Mouse (Mus musculus) forebrain, embryonic 14.5 days (tissue): Measurements from ENCODE around the gene Armcx1. TPM values are rescaled to one million over a fixed set of nuclear protein-coding genes. Genes with fewer than 3 reads are reported as not detected.

Source experiments
- ATAC-seq: fragments of 200-750 bp; cut with Nextera tagmentation; 2 replicates; pipeline ENCODE4 v1.8.0; 2017; ENCODE audit warnings: mild to moderate bottlenecking, moderate library complexity
- DNase-seq: peaks from one replicate; pipeline ENCODE4 v3.0.0-alpha.2; 2015; ENCODE audit warnings: low spot score
- H3K27ac ChIP-seq: fragments of 300-500 bp; sonication (generic); 2 replicates; pipeline ENCODE4 v1.5.1; 2014; ENCODE audit warnings: low read depth, mild to moderate bottlenecking, control low read depth, low read length, moderate library complexity
- H3K27me3 ChIP-seq: fragments of 300-500 bp; sonication (generic); replicated peaks from 2 replicates; pipeline ENCODE4 v1.6.1; 2014; ENCODE audit warnings: low read length, control low read depth, mixed read lengths; ENCODE audit not compliant: control insufficient read depth, insufficient read depth
- H3K36me3 ChIP-seq: fragments of 300-500 bp; sonication (generic); 2 replicates; pipeline ENCODE4 v1.6.1; 2014; ENCODE audit warnings: low read length, control low read depth; ENCODE audit not compliant: control insufficient read depth, insufficient read depth
- H3K4me1 ChIP-seq: fragments of 300-500 bp; sonication (generic); 2 replicates; pipeline ENCODE4 v1.6.1; 2014; ENCODE audit warnings: antibody characterized with exemption, low read length, control low read depth; ENCODE audit not compliant: control insufficient read depth, insufficient read depth
- H3K4me2 ChIP-seq: fragments of 300-500 bp; sonication (generic); 2 replicates; pipeline ENCODE4 v1.6.1; 2014; ENCODE audit warnings: mild to moderate bottlenecking, control low read depth, low read length
- H3K4me3 ChIP-seq: fragments of 300-500 bp; sonication (generic); 2 replicates; pipeline ENCODE4 v1.5.1; 2014; ENCODE audit warnings: low read depth, low read length, control low read depth
- H3K9ac ChIP-seq: fragments of 300-500 bp; sonication (generic); 2 replicates; pipeline ENCODE4 v1.6.1; 2014; ENCODE audit warnings: mild to moderate bottlenecking, low read length, control low read depth, moderate library complexity
- H3K9me3 ChIP-seq: fragments of 300-500 bp; sonication (generic); replicated peaks from 2 replicates; pipeline ENCODE4 v1.6.1; 2016; ENCODE audit warnings: low read length, control low read depth, mixed read lengths; ENCODE audit not compliant: control insufficient read depth
- WGBS: fragments of 180-500 bp; shearing (Covaris S2); extraction: QIAGEN DNeasy Blood & Tissue Kit; methylation state at CpG from one replicate; pipeline ENCODE4 v1.1.7; 2014; 5-methylcytosine and 5-hydroxymethylcytosine counted together
- polyA plus RNA-seq: library from polyadenylated mRNA; unstranded; fragments of >200 nt; fragmentation: Nextera tagmentation; extraction: Ambion mirVana; gene quantifications from 2 replicates; pipeline ENCODE4 v1.2.1, GENCODE M21; 2014

Armcx1 gene
- 37.0 and 53.3 TPM in 2 replicates for polyA plus RNA-seq

GRCm38 (mm10) chrX:134717752-134718308, at the start of gene Armcx1:
Gene Armcx1 (plus strand): TSS chrX:134717963.
- peak within 1 kb of the TSS; percentile 47 for H3K4me2 ChIP-seq
- H3K4me3 ChIP-seq, result peak within 1 kb of the TSS; percentile 49
- WGBS, result 26% methylated on average over 16 of the region's 16 CpGs
- H3K4me1 ChIP-seq, result no peaks in the 10 kb centered on the region
- peak within 1 kb of the TSS; percentile 93 for H3K27ac ChIP-seq
- H3K27me3 ChIP-seq, result 0 out of 2 replicates have a peak, but pooled peaks cover 3% of the 10 kb centered on the region
- peaks cover 11% of the 10 kb centered on the region; the same call in 1 of the 2 replicates for H3K36me3 ChIP-seq
- peak; percentile 90 for DNase-seq
- H3K9ac ChIP-seq, result peak within 1 kb of the TSS; percentile 77
- H3K9me3 ChIP-seq, result no peaks in the 10 kb centered on the region
- ATAC-seq, result peak; percentile 97

GRCm38 (mm10) chrX:134675022-134675421, 42.7 kb upstream of the Armcx1 start:
- H3K36me3 ChIP-seq, result no peaks in the 10 kb centered on the region
- H3K9ac ChIP-seq, result no peak overlapping the region
- H3K27me3 ChIP-seq, result no peaks in the 10 kb centered on the region
- no peak overlapping the region for H3K4me2 ChIP-seq
- no peak overlapping the region; the same call in 1 of the 2 replicates for H3K27ac ChIP-seq
- H3K4me1 ChIP-seq, result no peaks in the 10 kb centered on the region
- DNase-seq (peak; percentile 38), ATAC-seq (no peak)
- no peak overlapping the region for H3K4me3 ChIP-seq
- H3K9me3 ChIP-seq, result no peaks in the 10 kb centered on the region
- WGBS, result 26% methylated on average over 5 of the region's 5 CpGs

GRCm38 (mm10) chrX:134675959-134676358, 41.8 kb upstream of the Armcx1 start:
- Histone ChIP-seq H3K27me3 (no peaks in the 10 kb centered on the region), H3K4me2 (no peak overlapping the region), H3K9ac (no peak overlapping the region), H3K4me3 (no peak overlapping the region), H3K9me3 (no peaks in the 10 kb centered on the region), H3K36me3 (no peaks in the 10 kb centered on the region), H3K27ac (no peak overlapping the region), H3K4me1 (no peaks in the 10 kb centered on the region)
- DNase-seq (peak; percentile 41), ATAC-seq (no peak)
- 54% methylated on average over 1 of the region's 1 CpGs for WGBS

DNA sequence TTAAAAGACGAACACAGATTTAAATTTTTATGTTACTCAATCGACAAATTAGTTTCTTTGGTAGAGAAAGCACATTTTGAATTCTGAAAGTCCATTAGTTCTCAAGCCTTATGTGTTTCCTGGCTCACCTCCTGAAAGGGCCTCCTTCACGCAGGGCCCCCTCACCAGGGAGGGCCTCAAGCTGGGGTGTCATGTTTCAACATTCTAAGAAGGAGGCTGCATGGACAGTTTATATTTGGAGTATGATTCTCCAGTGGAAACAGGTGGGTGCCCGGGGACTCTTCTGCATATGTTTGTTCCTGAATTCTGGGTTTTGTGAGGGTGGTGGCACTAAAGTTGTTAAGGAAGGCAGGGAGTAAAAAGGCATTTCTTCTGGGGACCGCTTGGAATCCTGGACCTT, 32.8 kb upstream of the Armcx1 start:
- no peaks in the 10 kb centered on the region for H3K4me1 ChIP-seq
- H3K9ac ChIP-seq, result peak overlapping the region; percentile 77
- H3K4me3 ChIP-seq, result peak overlapping the region; percentile 52; the same call in 1 of the 2 replicates
- DNase-seq (peak; percentile 22), ATAC-seq (no peak)
- no peaks in the 10 kb centered on the region for H3K27me3 ChIP-seq
- H3K36me3 ChIP-seq, result peaks cover 16% of the 10 kb centered on the region
- peak overlapping the region; percentile 90 for H3K27ac ChIP-seq
- no peaks in the 10 kb centered on the region for H3K9me3 ChIP-seq
- H3K4me2 ChIP-seq, result peak overlapping the region; percentile 57
- 44% methylated on average over 5 of the region's 5 CpGs for WGBS

DNA sequence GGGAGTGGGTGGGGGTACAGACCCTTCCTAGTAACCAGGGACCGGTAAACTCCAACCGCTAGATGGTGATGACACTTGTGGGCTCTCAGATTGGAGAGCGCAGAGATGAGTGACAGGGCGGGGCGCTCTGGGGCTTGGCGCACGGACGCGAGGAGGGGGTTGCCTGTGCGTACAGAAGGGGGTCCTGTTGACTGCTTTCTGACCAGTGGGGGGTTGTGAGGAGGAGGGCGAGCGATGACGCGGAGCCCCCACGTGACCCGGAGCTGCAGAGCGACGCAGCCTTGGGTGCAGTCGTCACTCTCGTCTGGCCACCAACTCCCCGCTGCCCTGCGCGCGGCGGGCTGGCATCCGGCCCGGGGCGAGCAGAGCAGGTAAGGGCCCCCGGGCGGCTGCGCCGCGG, 31.5 kb upstream of the Armcx1 start, which contains the start of gene Armcx4:
Gene Armcx4 (plus strand): TSS at position 253 of the 400 bp plus-strand sequence.
- Histone ChIP-seq H3K9ac (peak within 1 kb of the TSS; percentile 77), H3K36me3 (peaks cover 30% of the 10 kb centered on the region), H3K4me3 (peak within 1 kb of the TSS; percentile 52), H3K27me3 (no peaks in the 10 kb centered on the region), H3K4me2 (peak within 1 kb of the TSS; percentile 57), H3K4me1 (no peaks in the 10 kb centered on the region), H3K9me3 (no peaks in the 10 kb centered on the region), H3K27ac (peak within 1 kb of the TSS; percentile 90)
- DNase-seq (peak; percentile 93), ATAC-seq (peak; percentile 97)
- WGBS, result 26% methylated on average over 32 of the region's 33 CpGs

- DNase-seq (peak; percentile 41), ATAC-seq (peak; percentile 49)
- Histone ChIP-seq H3K9ac (peak overlapping the region; percentile 77), H3K27me3 (no peaks in the 10 kb centered on the region), H3K36me3 (peaks cover 35% of the 10 kb centered on the region), H3K27ac (peak overlapping the region; percentile 90), H3K4me1 (no peaks in the 10 kb centered on the region), H3K9me3 (no peaks in the 10 kb centered on the region), H3K4me2 (peak overlapping the region; percentile 57), H3K4me3 (peak overlapping the region; percentile 52)
- WGBS, result 28% methylated on average over 15 of the region's 16 CpGs
Observed at GRCm38 (mm10) chrX:134686739-134687171, 31.0 kb upstream of the Armcx1 start.

GRCm38 (mm10) chrX:134689676-134690075, 28.1 kb upstream of the Armcx1 start:
- Histone ChIP-seq H3K27ac (no peak overlapping the region), H3K9ac (no peak overlapping the region), H3K9me3 (no peaks in the 10 kb centered on the region), H3K4me3 (no peak overlapping the region), H3K36me3 (peaks cover 54% of the 10 kb centered on the region), H3K4me2 (no peak overlapping the region), H3K27me3 (no peaks in the 10 kb centered on the region), H3K4me1 (no peaks in the 10 kb centered on the region)
- ATAC-seq (no peak), DNase-seq (no peak)
- 92% methylated on average over 2 of the region's 2 CpGs for WGBS

DNA sequence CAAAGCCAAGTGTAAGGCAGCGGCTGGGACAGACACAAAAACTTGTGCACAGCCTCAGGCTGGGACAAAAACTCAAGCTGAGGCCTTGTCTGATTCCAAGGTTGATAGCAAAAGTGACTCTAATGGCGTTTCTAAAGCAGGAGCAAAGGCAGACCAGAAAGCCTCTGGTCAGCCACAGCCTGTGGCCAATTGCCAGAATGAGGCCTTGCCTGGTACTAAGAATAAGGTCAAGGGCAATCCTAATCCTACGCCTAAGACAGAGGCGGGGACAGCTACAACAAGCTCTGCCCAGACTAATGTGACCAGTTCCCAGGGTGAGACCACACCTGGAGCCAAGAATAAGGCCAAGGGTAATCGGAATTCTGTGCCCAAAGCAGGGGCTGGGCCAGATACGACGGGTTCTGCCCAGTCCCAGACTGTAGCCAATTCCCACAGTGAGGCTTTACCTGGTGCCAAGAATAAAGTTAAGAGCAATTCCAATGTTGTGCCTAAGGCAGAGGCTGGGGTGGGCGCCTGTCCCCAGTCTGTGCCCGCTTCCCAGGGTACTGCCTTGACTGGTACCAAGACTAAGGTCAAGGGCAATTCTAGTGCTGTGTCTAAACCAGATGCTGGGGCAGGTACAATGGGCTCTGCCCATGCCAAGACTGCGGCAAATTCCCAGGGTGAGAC, 26.8 kb upstream of the Armcx1 start:
- no peak overlapping the region for H3K9ac ChIP-seq
- H3K27me3 ChIP-seq, result no peaks in the 10 kb centered on the region
- H3K4me3 ChIP-seq, result no peak overlapping the region
- ATAC-seq (no peak), DNase-seq (no peak)
- WGBS, result 84% methylated on average over 10 of the region's 10 CpGs
- H3K36me3 ChIP-seq, result peaks cover 59% of the 10 kb centered on the region
- H3K9me3 ChIP-seq, result no peaks in the 10 kb centered on the region
- H3K27ac ChIP-seq, result no peak overlapping the region
- H3K4me2 ChIP-seq, result no peak overlapping the region
- H3K4me1 ChIP-seq, result no peaks in the 10 kb centered on the region

- ATAC-seq (no peak), DNase-seq (no peak)
- Histone ChIP-seq H3K4me2 (no peak overlapping the region), H3K36me3 (peaks cover 59% of the 10 kb centered on the region), H3K27me3 (no peaks in the 10 kb centered on the region), H3K4me1 (no peaks in the 10 kb centered on the region), H3K27ac (no peak overlapping the region), H3K4me3 (no peak overlapping the region), H3K9ac (no peak overlapping the region), H3K9me3 (no peaks in the 10 kb centered on the region)
- 82% methylated on average over 2 of the region's 2 CpGs for WGBS
Observed at GRCm38 (mm10) chrX:134691540-134691935, 26.2 kb upstream of the Armcx1 start.
